Mouse (Mus musculus) ES-Bruce4 (cell line): Measurements from ENCODE around the gene H2-DMb1. TPM values are rescaled to one million over a fixed set of nuclear protein-coding genes. Genes with fewer than 3 reads are reported as not detected.

Experiments used
- H3K27ac ChIP-seq: 2 replicates; pipeline ENCODE4 v1.5.1; 2012; ENCODE audit warnings: low read length, inconsistent platforms; ENCODE audit not compliant: insufficient read depth
- H3K27me3 ChIP-seq: 2 replicates; pipeline ENCODE4 v1.6.1; 2012; ENCODE audit warnings: mild to moderate bottlenecking, low read length, inconsistent platforms; ENCODE audit not compliant: control insufficient read depth, poor library complexity, insufficient read depth, severe bottlenecking
- H3K36me3 ChIP-seq: 2 replicates; pipeline ENCODE4 v1.6.1; 2012; ENCODE audit warnings: inconsistent platforms, mild to moderate bottlenecking, low read length, moderate library complexity; ENCODE audit not compliant: control insufficient read depth, poor library complexity, insufficient read depth, severe bottlenecking
- H3K4me1 ChIP-seq: one replicate; pipeline ENCODE4 v1.8.1; 2011; ENCODE audit warnings: low read length; ENCODE audit not compliant: control insufficient read depth, insufficient read depth
- H3K4me3 ChIP-seq: 2 replicates; pipeline ENCODE4 v1.5.1; 2011; ENCODE audit warnings: low read depth, mild to moderate bottlenecking, low read length
- H3K9ac ChIP-seq: 2 replicates; pipeline ENCODE4 v1.6.1; 2012; ENCODE audit warnings: low read depth, mild to moderate bottlenecking, inconsistent platforms; ENCODE audit not compliant: poor library complexity, severe bottlenecking
- H3K9me3 ChIP-seq: replicated peaks from 2 replicates; pipeline ENCODE4 v1.6.1; 2012; ENCODE audit warnings: mild to moderate bottlenecking, low read length, inconsistent platforms; ENCODE audit not compliant: control insufficient read depth, poor library complexity, insufficient read depth, severe bottlenecking
- CTCF ChIP-seq: IDR thresholded peaks from one replicate; pipeline ENCODE4 v1.8.1; 2011; ENCODE audit warnings: low read depth, low read length
- EP300 ChIP-seq: IDR thresholded peaks from 2 replicates; pipeline ENCODE4 v1.6.1; 2011; ENCODE audit warnings: low read depth, low read length; ENCODE audit not compliant: insufficient read depth
- POLR2A ChIP-seq: IDR thresholded peaks from one replicate; pipeline ENCODE4 v1.8.1; 2011; ENCODE audit warnings: low read length; ENCODE audit not compliant: insufficient read depth
- polyA plus RNA-seq: library from polyadenylated mRNA; stranded (reverse); fragments of >200 nt; gene quantifications from 2 replicates; pipeline ENCODE4 v1.2.4, GENCODE M21; 2011; ENCODE audit warnings: low read depth; ENCODE audit not compliant: missing spikeins, insufficient read depth, insufficient read length

The H2-DMb1 gene
- polyA plus RNA-seq, 1 experiment = 1.1 TPM

DNA sequence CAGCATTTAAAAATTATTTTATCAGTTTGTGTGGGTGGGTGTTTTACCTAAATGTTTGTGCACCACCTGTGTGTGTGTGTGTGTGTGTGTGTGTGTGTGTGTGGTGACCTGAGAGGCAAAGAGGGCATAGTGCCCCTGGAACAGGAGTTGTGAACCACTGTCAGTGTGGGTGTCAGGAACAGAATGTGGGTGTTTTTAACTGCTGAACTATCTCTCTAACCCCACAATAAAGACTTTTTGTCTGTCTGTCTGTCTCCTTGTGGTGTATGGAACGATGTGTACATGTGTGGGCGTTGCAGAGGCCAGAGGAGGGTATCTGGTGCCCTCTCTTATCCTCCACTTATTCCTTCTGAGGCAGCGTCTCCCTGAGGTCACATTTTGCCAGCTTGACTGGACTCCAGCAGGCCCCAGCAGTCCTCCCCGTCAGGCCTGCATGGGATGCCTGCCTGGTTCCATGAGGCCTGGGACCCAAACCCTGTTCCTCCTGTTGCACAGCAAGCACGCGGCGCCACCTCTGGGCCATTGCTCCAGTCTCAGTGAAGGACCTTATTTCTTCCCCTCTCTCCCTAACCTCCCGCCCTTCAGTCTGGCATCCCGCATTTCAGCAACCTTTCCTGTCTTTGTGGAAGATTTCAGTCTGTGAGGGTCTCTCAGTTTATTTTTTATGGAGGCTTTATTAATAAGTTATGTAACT, 11.5 kb downstream of the H2-DMb1 start:
- Histone ChIP-seq H3K27ac (no peak overlapping the region), H3K4me1 (peaks cover 2% of the 10 kb centered on the region), H3K9me3 (no peaks in the 10 kb centered on the region), H3K27me3 (no peaks in the 10 kb centered on the region), H3K9ac (no peak overlapping the region), H3K36me3 (no peaks in the 10 kb centered on the region), H3K4me3 (no peak overlapping the region)
- no peak for TF ChIP-seq EP300
- peak; percentile 65 for TF ChIP-seq CTCF

DNA sequence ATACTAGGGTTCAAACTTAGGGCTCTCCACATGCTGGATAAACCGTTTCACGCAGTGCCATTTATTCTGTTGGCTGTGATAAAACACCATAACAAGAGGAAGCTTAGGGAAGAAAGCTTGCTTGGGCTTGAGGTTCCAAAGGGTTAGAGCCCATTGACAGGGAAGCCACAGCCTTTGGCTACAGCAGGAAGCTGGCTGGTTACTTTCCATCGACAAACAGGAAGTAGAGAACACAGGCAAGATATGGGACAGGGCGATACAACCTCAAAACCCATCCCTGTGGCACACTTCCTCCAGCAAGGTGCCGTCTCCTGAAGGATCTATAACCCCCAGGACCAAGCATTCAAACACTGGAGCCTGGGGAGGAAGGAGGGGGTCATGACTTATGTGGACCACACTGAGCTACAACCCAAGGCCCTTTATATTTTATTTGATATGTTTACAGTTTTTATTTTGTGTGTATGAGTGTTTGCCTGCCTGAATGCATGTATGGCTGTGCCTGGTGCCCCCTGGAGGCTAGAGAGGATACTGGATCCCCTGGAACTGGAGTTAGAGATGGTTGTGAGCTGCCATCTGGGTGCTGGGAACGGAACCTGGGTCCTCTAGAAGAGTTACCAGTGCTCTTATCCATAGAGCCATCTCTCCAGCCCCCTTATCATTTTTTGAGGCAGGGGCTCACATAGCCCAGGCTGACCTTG, 12.3 kb downstream of the H2-DMb1 start:
- peak; percentile 61 for TF ChIP-seq CTCF
- TF ChIP-seq EP300 = no peak
- no peak for TF ChIP-seq POLR2A
- H3K4me3 ChIP-seq = no peak overlapping the region

DNA sequence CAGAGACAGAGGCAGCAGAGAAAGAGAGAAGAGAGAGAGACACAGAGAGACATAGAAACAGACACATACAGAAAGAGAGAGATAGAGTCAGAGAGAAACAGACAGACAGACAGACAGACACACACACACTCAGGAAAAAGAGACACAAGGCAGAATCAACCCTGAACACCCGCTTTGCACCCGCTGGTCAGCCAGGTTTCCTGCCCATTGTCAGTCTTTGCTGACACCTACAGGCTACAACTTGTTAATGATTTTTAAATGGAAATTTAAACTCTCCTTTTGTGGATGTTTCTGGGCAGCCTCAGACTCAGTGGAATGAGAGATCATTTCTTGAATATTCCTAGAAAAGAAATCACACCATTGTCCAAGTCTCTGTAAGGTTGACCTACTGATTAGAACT, 16.4 kb downstream of the H2-DMb1 start:
- H3K9me3 ChIP-seq = peaks cover 5% of the 10 kb centered on the region
- no peak overlapping the region for H3K27ac ChIP-seq
- TF ChIP-seq EP300 = no peak
- TF ChIP-seq POLR2A = no peak
- TF ChIP-seq CTCF = peak; percentile 54
- H3K4me1 ChIP-seq = no peaks in the 10 kb centered on the region
- no peaks in the 10 kb centered on the region for H3K27me3 ChIP-seq
- H3K4me3 ChIP-seq = no peak overlapping the region
- no peak overlapping the region for H3K9ac ChIP-seq
- H3K36me3 ChIP-seq = no peaks in the 10 kb centered on the region

More for the DNA sequence above, 12.3 kb downstream of the H2-DMb1 start:
- Histone ChIP-seq H3K9me3 (no peaks in the 10 kb centered on the region), H3K36me3 (no peaks in the 10 kb centered on the region), H3K27me3 (no peaks in the 10 kb centered on the region), H3K27ac (no peak overlapping the region), H3K4me1 (peaks cover 2% of the 10 kb centered on the region), H3K9ac (no peak overlapping the region)

DNA sequence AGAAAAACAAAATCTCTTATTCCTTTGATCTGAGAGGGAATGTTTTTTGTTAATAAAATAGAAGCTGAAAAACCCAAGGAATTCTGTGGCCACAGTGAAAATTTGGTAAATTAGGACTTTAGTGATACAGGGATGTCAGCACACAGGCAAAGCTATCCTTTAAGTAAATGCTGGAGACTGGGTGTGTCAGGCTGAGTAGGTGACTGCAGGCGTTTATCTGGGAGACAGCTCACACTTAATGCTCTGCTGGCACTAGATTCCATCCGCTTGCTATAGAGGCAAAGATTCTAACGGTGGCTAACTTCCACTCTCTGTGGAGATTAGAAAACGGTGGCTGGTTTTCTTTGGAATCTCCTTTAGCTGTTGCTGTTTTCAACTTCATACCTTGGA, 17.6 kb downstream of the H2-DMb1 start:
- Histone ChIP-seq H3K9ac (no peak overlapping the region), H3K4me1 (no peaks in the 10 kb centered on the region), H3K27me3 (no peaks in the 10 kb centered on the region), H3K9me3 (peaks cover 5% of the 10 kb centered on the region), H3K4me3 (no peak overlapping the region), H3K36me3 (no peaks in the 10 kb centered on the region), H3K27ac (no peak overlapping the region)
- TF ChIP-seq EP300 (no peak), POLR2A (no peak), CTCF (no peak)

DNA sequence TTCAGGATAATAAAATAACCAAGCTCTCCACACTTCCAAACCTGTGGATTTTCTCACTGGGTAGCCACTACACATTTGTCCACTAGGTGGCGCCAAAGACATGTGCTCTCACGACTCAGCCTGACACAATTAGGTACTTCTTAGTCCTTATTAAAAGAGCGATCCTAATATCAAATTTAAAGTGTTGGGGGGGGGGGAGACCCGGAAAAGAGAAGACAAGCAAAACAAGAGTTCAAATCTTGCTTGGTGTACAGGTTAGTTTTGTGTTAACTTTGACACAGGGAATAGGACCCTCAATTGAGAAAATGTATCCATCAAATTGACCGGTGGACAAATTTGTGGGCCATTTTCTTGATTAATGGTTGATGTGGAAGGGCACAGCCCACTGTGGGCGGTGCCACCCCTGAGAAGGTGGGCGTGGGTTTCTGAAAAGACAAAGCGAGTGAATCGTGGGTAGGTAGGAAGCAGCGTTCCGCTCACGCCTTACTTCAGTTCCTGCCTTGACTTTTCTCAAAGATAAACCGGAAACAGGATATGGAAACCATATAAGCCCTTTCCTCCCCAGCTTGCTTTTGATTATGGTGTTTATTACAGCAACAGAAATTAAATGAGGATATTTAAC, 18.1 kb downstream of the H2-DMb1 start:
- no peak overlapping the region for H3K27ac ChIP-seq
- H3K9ac ChIP-seq = no peak overlapping the region
- H3K36me3 ChIP-seq = no peaks in the 10 kb centered on the region
- no peak overlapping the region for H3K4me3 ChIP-seq
- TF ChIP-seq CTCF = peak; percentile 43
- TF ChIP-seq POLR2A = no peak
- no peak for TF ChIP-seq EP300
- H3K27me3 ChIP-seq = no peaks in the 10 kb centered on the region
- peaks cover 5% of the 10 kb centered on the region for H3K9me3 ChIP-seq
- H3K4me1 ChIP-seq = no peaks in the 10 kb centered on the region

DNA sequence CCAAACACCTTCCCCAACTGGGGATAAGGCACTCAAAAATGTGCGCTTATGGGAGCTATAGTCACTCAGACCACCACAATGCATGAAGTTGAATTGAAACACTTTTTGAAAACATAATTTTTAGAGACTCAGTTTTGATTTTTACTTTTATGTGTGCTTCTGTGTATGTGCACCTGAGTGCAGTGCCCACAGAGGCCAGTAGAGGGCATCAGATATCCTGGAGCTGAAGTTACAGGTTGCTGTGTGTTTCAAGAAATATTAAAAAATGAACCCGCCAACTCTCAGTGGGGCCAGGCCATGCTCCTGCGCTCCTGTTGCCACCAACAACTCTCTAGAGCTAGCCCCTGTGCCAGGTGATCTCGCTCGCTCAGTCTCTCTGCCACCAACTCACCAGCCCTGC, 19.7 kb downstream of the H2-DMb1 start:
- no peak overlapping the region for H3K9ac ChIP-seq
- H3K27me3 ChIP-seq = no peaks in the 10 kb centered on the region
- TF ChIP-seq POLR2A = no peak
- TF ChIP-seq CTCF = peak; percentile 4
- H3K4me1 ChIP-seq = no peaks in the 10 kb centered on the region
- no peak overlapping the region for H3K4me3 ChIP-seq
- peaks cover 9% of the 10 kb centered on the region for H3K9me3 ChIP-seq
- H3K27ac ChIP-seq = no peak overlapping the region
- H3K36me3 ChIP-seq = no peaks in the 10 kb centered on the region
